Mouse (Mus musculus) adrenal gland, postnatal 14 days (tissue): ENCODE results near the gene Gm3417. TPM values are rescaled to one million over a fixed set of nuclear protein-coding genes. Genes with fewer than 3 reads are reported as not detected.
"Not testable (repeated sequence)": the region's sequence is repeated elsewhere in the genome, so short reads cannot be mapped to it uniquely, and the experiment has no call there.

ENCODE experiments used
- DNase-seq: peaks from one replicate; pipeline ENCODE4 v3.0.0; 2021; ENCODE audit warnings: mixed read lengths
- long read RNA-seq, 2 experiments: library from polyadenylated mRNA; stranded (forward); transcript quantifications; one replicate each; pipeline ENCODE4 v2.0.0; 2021
- total RNA-seq: library from RNA; stranded (reverse); gene quantifications from 2 replicates; pipeline ENCODE4 v1.2.3, GENCODE M21; 2021

Gm3417 gene
- 0.67 TPM in 1 of 2 replicates, not detected in the other for total RNA-seq
- long read RNA-seq, experiment 1: 0 reads
- long read RNA-seq, experiment 2: 0 reads

- not testable (repeated sequence) for DNase-seq
Measured at GRCm38 (mm10) chr17:14978362-14979038, at the start of gene Gm3417, which contains the start of gene 9030025P20Rik. Gene Gm3417 (minus strand): TSS chr17:14978790. Gene 9030025P20Rik (plus strand): TSS chr17:14978468.

- DNase-seq: not testable (repeated sequence)
Measured at GRCm38 (mm10) chr17:15025513-15025912, 46.9 kb upstream of the Gm3417 start.

GRCm38 (mm10) chr17:15024502-15025193 is 46.1 kb upstream of the Gm3417 start:
- DNase-seq: not testable (repeated sequence)

- not testable (repeated sequence) for DNase-seq
Measured at GRCm38 (mm10) chr17:15023878-15024492, 45.4 kb upstream of the Gm3417 start.

- DNase-seq: peak; percentile 6
Measured at GRCm38 (mm10) chr17:15021503-15022220, 43.1 kb upstream of the Gm3417 start.

- DNase-seq: not testable (repeated sequence)
Measured at GRCm38 (mm10) chr17:15009706-15010413, 31.3 kb upstream of the Gm3417 start, which contains the start of gene Gm3435. Gene Gm3435 (plus strand): TSS chr17:15010176.

GRCm38 (mm10) chr17:15009088-15009487 is 30.5 kb upstream of the Gm3417 start:
- not testable (repeated sequence) for DNase-seq

GRCm38 (mm10) chr17:15000047-15000446 is 21.5 kb upstream of the Gm3417 start:
- not testable (repeated sequence) for DNase-seq

- not testable (repeated sequence) for DNase-seq
Measured at GRCm38 (mm10) chr17:14994140-14994539, 15.6 kb upstream of the Gm3417 start.

- not testable (repeated sequence) for DNase-seq
Measured at GRCm38 (mm10) chr17:14993139-14993832, 14.7 kb upstream of the Gm3417 start.

- not testable (repeated sequence) for DNase-seq
Measured at GRCm38 (mm10) chr17:14992522-14993138, 14.0 kb upstream of the Gm3417 start.

- DNase-seq: not testable (repeated sequence)
Measured at GRCm38 (mm10) chr17:14990116-14990702, 11.6 kb upstream of the Gm3417 start.

- DNase-seq: not testable (repeated sequence)
Measured at GRCm38 (mm10) chr17:14977718-14978361, 750 bp downstream of the Gm3417 start.

- not testable (repeated sequence) for DNase-seq
Measured at GRCm38 (mm10) chr17:14968373-14968913, 10.1 kb downstream of the Gm3417 start.

- DNase-seq: not testable (repeated sequence)
Measured at GRCm38 (mm10) chr17:14961557-14962154, 16.9 kb downstream of the Gm3417 start.

- DNase-seq: peak; percentile 62
Measured at GRCm38 (mm10) chr17:14960951-14961556, 17.5 kb downstream of the Gm3417 start, which contains the start of gene Phf10. Gene Phf10 (minus strand): TSS chr17:14961273.

GRCm38 (mm10) chr17:14960520-14960919 is 18.1 kb downstream of the Gm3417 start:
- peak; percentile 45 for DNase-seq

- DNase-seq: peak; percentile 26
Measured at GRCm38 (mm10) chr17:14959979-14960378, 18.6 kb downstream of the Gm3417 start.
